In genomic region chr8:120017349-120017748, GRCm38 (mm10) we compare ENCODE assay signal across 17 mouse cellular contexts.
"Had no signal": no experiment of that assay in that cellular context is flagged by ENCODE, and none has a peak within 500 bp of the region (broad histone marks: within the 10 kb centered on the region; RNA-seq: fewer than 3 reads in every experiment).

No protein-coding gene starts in this region.

- H3K36me3 ChIP-seq: neural tube, embryonic 12.5 days; neural tube, embryonic 13.5 days; neural tube, embryonic 15.5 days; stomach, embryonic 15.5 days had no signal

- DNase-seq: retina, postnatal 1 day; right cerebral cortex, adult 18-20 months; right cerebral cortex, postnatal 14 days; right cerebral cortex, postnatal 25 days; right cerebral cortex, postnatal 4 days; spleen, adult 18-20 months; thymus, adult 18-20 months; thymus, adult 2 months; thymus, postnatal 14 days; thymus, postnatal 25 days; thymus, postnatal 36 days; thymus, postnatal 4 days had no signal

- H3K4me1 ChIP-seq: neural tube, embryonic 12.5 days had no signal

- H3K4me2 ChIP-seq: neural tube, embryonic 12.5 days; neural tube, embryonic 13.5 days; neural tube, embryonic 15.5 days; stomach, embryonic 15.5 days had no signal

- H3K27me3 ChIP-seq: neural tube, embryonic 13.5 days; neural tube, embryonic 15.5 days; stomach, embryonic 15.5 days had no signal

- H3K9ac ChIP-seq: neural tube, embryonic 12.5 days; neural tube, embryonic 13.5 days; neural tube, embryonic 15.5 days; stomach, embryonic 15.5 days had no signal

- H3K27ac ChIP-seq: neural tube, embryonic 12.5 days; neural tube, embryonic 13.5 days; neural tube, embryonic 15.5 days; stomach, embryonic 15.5 days; stomach, postnatal 0 days had no signal

- H3K9me3 ChIP-seq: neural tube, embryonic 12.5 days; neural tube, embryonic 13.5 days; neural tube, embryonic 15.5 days; stomach, embryonic 15.5 days had no signal

- H3K4me3 ChIP-seq: neural tube, embryonic 12.5 days; neural tube, embryonic 13.5 days; neural tube, embryonic 15.5 days; stomach, embryonic 15.5 days had no signal
